Mouse (Mus musculus): ENCODE results near the gene Mapk6.

DNA sequence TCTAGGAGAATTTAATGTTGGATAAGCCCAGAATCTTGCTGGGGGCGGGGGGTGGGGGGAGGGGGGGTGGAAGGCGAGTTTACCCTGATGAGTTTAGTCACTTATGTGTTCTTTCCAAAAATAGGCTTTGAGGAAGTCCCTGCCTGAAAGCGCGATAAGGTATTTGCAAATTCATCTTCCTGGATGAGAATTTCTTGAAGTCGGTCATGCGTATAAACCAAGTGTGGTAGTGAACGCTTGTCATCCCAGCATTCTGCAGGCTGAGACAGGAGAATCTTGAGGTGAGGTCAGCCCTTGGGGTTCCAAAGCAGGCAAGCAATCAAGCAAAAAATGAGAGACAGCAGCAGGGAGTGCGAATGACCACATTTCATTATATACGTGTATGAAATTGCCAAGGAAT lies 1.8 kb upstream of the Mapk6 start:
- TF ChIP-seq EP300 (IDR thresholded peaks at IDR 0.05; ENCODE audit: low read depth): no peak
- no peak for TF ChIP-seq CTCF (IDR thresholded peaks at IDR 0.05; ENCODE audit: low read depth)
